Mouse (Mus musculus): ENCODE results near the gene Slc5a1.

Gene Slc5a1

DNA sequence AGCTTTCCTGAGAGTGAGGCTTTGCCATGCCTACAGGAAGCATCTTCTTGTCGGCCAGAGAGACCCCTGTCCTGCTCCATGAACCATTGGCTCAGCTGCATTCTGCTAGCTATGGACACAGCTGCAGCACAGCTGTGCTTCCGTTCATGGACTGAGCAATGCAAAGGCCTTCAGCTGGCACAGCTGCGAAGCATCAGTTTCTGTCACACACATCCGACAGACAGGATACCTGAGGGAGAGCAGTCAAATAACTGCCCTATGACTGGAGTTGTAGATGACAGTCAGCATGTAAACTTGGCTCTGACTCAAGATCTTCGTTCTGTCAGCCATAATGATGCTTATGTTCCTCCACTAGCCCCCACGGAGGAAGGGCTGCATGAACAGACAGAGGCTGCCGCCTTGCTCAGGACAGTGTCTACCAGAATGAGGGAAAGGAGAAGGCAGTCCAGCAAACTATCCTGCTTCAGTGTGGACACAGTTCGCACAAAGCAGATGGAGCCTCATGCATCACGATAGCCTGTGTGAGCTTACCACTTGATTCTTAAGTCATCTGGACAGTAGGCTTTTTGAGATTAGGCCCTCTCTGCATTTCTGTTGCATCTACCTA is 91.3 kb downstream of the Slc5a1 start:
- DNase-seq = no peak

DNA sequence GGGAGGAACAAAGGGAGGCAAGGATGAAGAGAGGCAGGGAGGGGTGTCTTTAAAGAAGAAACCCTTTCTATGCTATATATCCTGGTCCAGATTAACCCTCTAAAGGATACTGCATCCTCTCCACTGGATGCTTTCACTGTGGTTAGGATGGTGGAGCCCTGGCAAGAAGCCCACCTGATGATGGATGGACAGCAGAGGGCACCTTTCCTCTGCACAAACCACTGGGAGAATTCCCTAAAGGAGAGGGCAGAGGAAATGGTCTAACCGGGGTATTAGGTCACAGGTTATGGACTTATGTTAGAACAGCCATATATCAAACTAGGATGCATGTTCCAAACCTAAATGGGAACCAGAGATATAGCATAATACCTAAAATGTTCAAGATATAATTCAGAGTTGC is 96.1 kb downstream of the Slc5a1 start:
- DNase-seq = no peak

DNA sequence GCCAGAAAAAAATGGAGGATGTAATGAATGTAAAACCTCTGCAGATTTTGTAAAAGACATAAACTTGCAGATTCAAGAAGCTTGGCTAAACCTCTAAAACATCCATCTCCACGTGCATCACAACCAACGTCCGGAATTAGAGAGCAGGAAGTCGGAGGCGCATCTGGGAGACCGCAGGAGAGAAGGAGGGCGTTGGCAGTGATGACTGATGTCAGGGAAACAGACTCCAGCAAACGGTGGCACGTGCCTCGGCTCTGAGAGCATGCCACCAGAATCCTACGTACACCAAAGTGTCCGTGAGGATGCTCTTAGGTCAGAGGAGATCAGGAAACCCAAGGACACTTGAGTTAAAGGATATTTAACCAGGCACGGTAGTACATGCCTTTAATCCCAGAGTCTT is 97.7 kb downstream of the Slc5a1 start:
- DNase-seq = no peak

DNA sequence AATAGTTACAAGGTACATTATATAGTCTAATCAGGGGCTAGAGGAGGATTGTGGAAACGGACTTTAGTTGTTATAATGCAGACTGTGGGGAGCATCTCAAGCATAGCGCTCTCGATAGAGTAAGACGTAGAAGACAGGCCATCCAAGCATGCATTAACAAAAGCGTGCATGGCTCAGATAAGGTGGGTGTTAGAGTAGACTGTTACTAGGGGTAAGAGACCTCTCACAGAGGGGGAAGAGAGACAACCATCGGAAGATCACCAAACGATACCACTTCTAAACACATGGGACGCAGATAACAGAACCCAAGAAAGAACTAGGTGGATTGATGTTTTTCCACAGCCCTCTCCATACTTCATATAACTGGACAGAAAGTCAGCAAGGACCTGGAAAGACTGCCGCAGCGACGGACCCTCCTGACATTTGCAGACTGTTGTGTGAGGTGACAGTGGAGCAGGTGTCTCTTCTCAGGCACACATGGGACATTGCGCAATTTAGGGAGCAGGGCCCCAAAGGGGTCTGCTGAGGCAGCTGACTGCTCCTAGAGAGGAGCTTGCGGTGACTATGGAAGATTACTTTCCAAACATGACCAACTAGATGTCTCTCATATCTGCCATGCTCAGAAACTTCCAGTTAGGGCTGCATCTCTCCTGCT is 98.6 kb downstream of the Slc5a1 start:
- DNase-seq = no peak

DNA sequence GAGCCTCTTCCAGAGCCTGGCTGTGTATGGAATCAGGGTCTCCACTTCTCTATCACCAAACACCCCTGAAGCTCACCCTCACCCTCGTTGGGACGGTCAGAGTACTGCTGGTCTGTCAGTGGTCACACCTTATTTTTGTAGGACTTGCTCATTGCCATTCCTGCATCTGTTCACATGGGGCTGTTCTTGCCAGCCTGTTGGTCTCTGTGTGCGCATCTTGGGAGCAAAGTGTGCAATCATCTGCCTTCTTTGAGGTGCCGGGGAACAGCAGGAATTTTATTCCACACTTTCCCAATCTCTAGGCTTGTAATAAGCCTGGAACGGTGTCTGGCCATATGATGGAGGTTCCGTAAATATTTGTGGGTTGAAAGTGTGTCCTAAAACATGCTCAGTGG is 99.1 kb downstream of the Slc5a1 start:
- no peak for DNase-seq

DNA sequence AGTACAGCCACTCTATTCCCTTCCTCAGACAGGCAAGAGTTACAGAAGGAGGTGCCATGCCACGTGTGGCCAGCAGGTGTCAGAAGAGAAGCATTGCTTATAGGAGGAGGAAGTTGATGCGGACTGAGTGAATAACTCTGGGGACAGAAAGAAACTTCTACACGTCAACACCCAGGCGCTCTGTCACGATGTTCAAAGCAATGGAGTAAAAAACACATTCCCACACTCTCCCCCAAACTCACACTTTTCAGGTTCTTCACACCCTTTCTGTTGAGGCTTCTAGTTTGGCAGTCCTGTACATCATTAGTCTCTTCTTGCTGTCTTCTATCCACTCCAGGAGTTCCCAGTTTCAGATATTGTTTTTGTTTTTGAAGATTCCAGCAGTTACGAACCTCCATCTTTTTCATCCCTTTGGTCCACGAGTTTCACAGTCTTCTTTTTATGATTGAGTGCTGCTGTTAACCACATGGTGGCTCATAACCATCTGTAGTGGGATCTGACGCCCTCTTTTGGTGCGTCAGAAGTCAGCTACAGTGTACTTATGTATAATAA is 99.7 kb downstream of the Slc5a1 start:
- DNase-seq = peak; percentile 80

DNA sequence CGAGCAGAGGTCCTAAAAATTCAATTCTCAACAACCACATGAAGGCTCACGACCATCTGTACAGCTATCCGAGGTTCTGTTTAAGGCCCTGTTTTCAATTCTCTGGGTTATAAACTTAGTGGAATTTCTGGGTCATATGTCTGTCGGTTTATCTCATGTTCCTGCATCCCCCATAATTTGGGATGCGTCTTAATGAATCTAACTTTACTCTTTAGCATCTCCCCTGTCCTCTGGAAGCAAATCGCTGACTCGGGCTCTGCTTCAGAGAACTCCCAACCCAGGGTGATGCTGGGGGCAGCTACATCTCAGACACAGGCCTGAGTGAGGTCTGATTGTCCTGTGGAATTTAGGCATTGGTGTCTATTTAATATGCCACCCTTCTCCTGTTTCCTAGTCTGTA is 100.3 kb downstream of the Slc5a1 start:
- no peak for DNase-seq

DNA sequence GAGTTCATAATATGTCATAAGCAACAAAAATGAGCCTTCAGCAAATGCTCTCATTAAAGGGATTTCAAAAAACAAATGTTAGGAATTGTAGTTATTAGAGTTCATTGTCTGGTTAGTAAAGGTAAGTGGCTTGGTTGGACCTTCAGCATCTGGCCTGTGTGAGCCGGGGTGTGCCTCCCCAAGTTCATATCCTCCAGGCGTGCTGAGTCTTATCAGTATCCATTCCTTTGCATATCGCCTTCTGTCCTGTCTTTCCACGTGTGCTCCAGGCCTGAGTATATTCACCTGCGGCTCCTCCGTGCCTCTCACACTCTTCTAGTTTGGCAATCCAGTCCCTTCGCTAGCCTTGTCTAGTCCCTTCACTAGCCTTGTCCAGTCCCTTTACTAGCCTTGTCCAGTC is 102.3 kb downstream of the Slc5a1 start:
- DNase-seq = no peak

DNA sequence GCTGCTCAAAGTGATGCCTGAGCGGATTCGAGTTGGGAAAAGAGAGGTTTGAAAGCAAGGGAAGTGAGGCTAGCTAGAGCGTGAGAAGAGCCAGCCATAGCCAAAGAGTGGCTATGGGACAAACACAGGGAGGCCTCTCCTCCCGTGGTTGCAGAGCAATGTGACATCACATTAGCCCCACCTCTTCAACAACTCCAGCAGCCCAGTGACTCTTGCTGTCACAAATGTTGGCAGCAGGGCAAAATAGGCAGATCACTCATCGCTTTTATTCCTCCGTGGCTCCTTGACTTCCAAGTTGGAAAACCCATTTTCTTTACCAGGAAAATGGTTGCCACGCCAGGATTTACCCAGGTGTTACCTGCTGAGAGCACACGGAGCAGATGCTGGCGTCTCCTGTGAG is 103.1 kb downstream of the Slc5a1 start:
- no peak for DNase-seq

DNA sequence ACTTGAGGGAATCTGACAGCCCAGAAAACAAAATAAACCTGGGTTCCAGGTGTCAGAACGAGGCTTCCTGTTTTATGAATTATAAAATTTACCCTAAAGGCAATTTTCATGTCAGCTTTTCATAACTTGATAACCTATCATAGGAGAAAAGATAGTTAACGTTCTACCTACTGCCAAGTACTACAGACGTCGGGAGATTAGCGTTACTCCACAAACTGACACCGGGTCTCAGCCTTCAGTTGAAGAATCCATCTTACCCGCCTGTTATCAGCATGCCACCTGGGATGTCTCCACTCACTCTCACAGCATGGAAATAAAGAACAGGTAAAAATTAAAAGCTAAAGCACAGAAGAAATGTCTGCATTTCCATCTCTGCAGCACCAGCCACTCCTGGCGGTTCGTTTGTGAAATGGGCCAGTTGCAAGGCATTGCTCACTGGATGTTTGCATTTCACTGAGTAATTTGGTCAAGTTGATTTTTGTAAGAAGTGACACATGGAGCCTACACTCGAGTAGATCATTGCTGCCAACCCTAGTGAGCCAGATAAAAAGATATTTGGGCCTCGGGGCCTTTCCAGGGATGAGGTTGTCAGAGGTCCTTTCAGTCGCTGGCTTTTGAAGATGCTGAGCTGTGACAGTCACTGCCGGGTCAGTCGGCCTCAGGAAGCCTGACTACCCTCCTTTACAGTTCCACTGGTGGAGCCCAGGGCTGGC is 104.7 kb downstream of the Slc5a1 start:
- DNase-seq = no peak

DNA sequence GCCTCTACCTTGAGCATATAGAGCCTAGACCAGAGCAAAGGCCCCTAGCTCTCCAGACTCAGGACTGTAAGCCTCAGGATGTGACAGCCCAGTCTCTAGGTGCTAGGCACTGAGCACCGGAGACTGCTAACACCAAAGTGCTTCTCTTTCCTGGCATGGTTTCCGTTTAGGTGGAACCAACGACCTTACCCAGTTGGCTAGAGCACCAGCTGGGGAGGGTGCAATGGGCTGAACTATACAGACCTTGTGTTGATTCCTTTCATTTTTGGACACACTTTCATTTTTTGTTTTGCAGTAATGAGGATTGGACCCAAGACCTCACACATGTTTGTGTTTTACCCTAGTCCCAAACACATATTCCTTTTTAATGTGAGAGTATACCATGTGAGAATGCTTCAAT is 106.5 kb downstream of the Slc5a1 start:
- DNase-seq = no peak

DNA sequence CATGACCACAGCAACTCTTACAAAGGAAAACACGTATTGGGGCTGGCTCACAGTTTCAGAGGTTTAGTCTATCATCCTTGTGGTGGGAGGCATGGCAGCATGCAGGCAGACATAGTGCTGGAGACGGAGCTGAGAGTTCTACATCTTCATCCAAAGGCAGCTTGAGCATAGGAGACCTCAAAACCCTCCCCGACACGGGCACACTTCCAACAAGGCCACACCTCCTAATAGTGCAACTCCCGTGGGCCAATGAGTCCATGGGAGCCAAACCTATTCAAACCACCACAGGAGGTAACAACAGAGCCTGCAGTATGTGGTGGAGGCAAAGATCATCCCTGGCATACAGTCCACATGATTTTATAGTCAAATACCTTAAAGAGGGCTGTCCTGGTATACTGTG is 107.2 kb downstream of the Slc5a1 start:
- no peak for DNase-seq

Data from thymus, postnatal 14 days (tissue).